Mouse (Mus musculus) heart, embryonic 14.5 days (tissue): Measurements from ENCODE around the gene Sec24b. TPM values are rescaled to one million over a fixed set of nuclear protein-coding genes. Genes with fewer than 3 reads are reported as not detected.

Experiments
- ATAC-seq: fragments of 200-750 bp; cut with Nextera tagmentation; 2 replicates; pipeline ENCODE4 v1.8.0; 2017; ENCODE audit warnings: low read depth, moderate TSS enrichment; ENCODE audit not compliant: insufficient number of reproducible peaks, insufficient read depth, low FRiP score
- H3K27ac ChIP-seq, 2 experiments: fragments of 200-500 bp in 1 of 2; fragments of 300-500 bp in 1 of 2; sonication (generic) in 1 of 2; replicated peaks in 1 of 2; 2 replicates each; pipeline ENCODE4 v1.5.1; 2012 to 2014; ENCODE audit warnings: low read depth in 2 of 2, low read length in 2 of 2, control low read depth in 1 of 2, mild to moderate bottlenecking in 1 of 2, mixed read lengths in 1 of 2; ENCODE audit not compliant: control insufficient read depth in 1 of 2, insufficient read depth in 1 of 2
- H3K27me3 ChIP-seq: fragments of 300-500 bp; sonication (generic); 2 replicates; pipeline ENCODE4 v1.6.1; 2014; ENCODE audit warnings: mild to moderate bottlenecking, low read length, control low read depth; ENCODE audit not compliant: control insufficient read depth, insufficient read depth
- H3K36me3 ChIP-seq: fragments of 300-500 bp; sonication (generic); 2 replicates; pipeline ENCODE4 v1.6.1; 2014; ENCODE audit warnings: mild to moderate bottlenecking, control low read depth, low read length, mixed read lengths; ENCODE audit not compliant: control insufficient read depth, insufficient read depth
- H3K4me1 ChIP-seq, 2 experiments: fragments of 200-500 bp in 1 of 2; fragments of 300-500 bp in 1 of 2; sonication (generic) in 1 of 2; 2 replicates each; pipeline ENCODE4 v1.6.1; 2012 to 2014; ENCODE audit warnings: low read length in 2 of 2, control low read depth in 1 of 2, mixed read lengths in 1 of 2; ENCODE audit not compliant: control insufficient read depth in 2 of 2, insufficient read depth in 2 of 2
- H3K4me2 ChIP-seq: fragments of 300-500 bp; sonication (generic); 2 replicates; pipeline ENCODE4 v1.6.1; 2014; ENCODE audit warnings: mild to moderate bottlenecking, low read length
- H3K4me3 ChIP-seq, 2 experiments: fragments of 200-500 bp in 1 of 2; fragments of 300-500 bp in 1 of 2; sonication (generic) in 1 of 2; 2 replicates each; pipeline ENCODE4 v1.5.1; 2012 to 2014; ENCODE audit warnings: low read length in 2 of 2, mild to moderate bottlenecking in 2 of 2, control low read depth in 1 of 2, low read depth in 1 of 2, moderate library complexity in 1 of 2; ENCODE audit not compliant: control insufficient read depth in 1 of 2, insufficient read depth in 1 of 2
- H3K9ac ChIP-seq: fragments of 300-500 bp; sonication (generic); 2 replicates; pipeline ENCODE4 v1.6.1; 2014; ENCODE audit warnings: mild to moderate bottlenecking, low read length
- H3K9me3 ChIP-seq: fragments of 300-500 bp; sonication (generic); 2 replicates; pipeline ENCODE4 v1.6.1; 2016; ENCODE audit warnings: low read length, control low read depth; ENCODE audit not compliant: control insufficient read depth
- WGBS: fragments of 180-500 bp; shearing (Covaris S2); extraction: QIAGEN DNeasy Blood & Tissue Kit; methylation state at CpG from one replicate; pipeline ENCODE4 v1.1.7; 2014; 5-methylcytosine and 5-hydroxymethylcytosine counted together
- polyA plus RNA-seq: library from polyadenylated mRNA; unstranded; fragments of >200 nt; fragmentation: Nextera tagmentation; extraction: Ambion mirVana; gene quantifications from 2 replicates; pipeline ENCODE4 v1.2.1, GENCODE M21; 2014

The Sec24b gene
- polyA plus RNA-seq, 1 experiment from 2014 or later = 26.5 TPM

GRCm38 (mm10) chr3:130026181-130026580, 35.2 kb downstream of the Sec24b start:
- H3K4me2 ChIP-seq = no peak overlapping the region
- no peaks in the 10 kb centered on the region for H3K9me3 ChIP-seq
- peaks cover 66% of the 10 kb centered on the region for H3K36me3 ChIP-seq
- H3K4me1 ChIP-seq = peaks cover 4 to 9% of the 10 kb centered on the region in 2 experiments; a peak in 3 of 4 replicates
- 89% methylated on average over 10 of the region's 10 CpGs for WGBS
- no peak overlapping the region for H3K9ac ChIP-seq
- no peaks in the 10 kb centered on the region for H3K27me3 ChIP-seq
- no peak overlapping the region for H3K27ac ChIP-seq
- no peak overlapping the region for H3K4me3 ChIP-seq
- ATAC-seq = no peak

GRCm38 (mm10) chr3:130025556-130025955, 35.8 kb downstream of the Sec24b start:
- H3K27ac ChIP-seq = no peak overlapping the region
- no peak overlapping the region for H3K9ac ChIP-seq
- no peak overlapping the region for H3K4me3 ChIP-seq
- peaks cover 68% of the 10 kb centered on the region for H3K36me3 ChIP-seq
- peaks cover 4 to 12% of the 10 kb centered on the region in 2 experiments; a peak in 3 of 4 replicates for H3K4me1 ChIP-seq
- no peak overlapping the region for H3K4me2 ChIP-seq
- WGBS = 93% methylated on average over 8 of the region's 8 CpGs
- no peak for ATAC-seq
- no peaks in the 10 kb centered on the region for H3K27me3 ChIP-seq
- H3K9me3 ChIP-seq = no peaks in the 10 kb centered on the region

GRCm38 (mm10) chr3:130012943-130013342, 48.4 kb downstream of the Sec24b start:
- Histone ChIP-seq H3K4me1 (no peaks in the 10 kb centered on the region), H3K27me3 (no peaks in the 10 kb centered on the region), H3K27ac (no peak overlapping the region), H3K36me3 (peaks cover 54% of the 10 kb centered on the region), H3K4me3 (no peak overlapping the region), H3K4me2 (no peak overlapping the region), H3K9ac (no peak overlapping the region), H3K9me3 (0 out of 2 replicates have a peak, but pooled peaks cover 3% of the 10 kb centered on the region)
- no peak for ATAC-seq
- WGBS = 79% methylated on average over 2 of the region's 2 CpGs

GRCm38 (mm10) chr3:130011236-130011635, 50.1 kb downstream of the Sec24b start:
- no peaks in the 10 kb centered on the region for H3K4me1 ChIP-seq
- WGBS = 75% methylated on average over 1 of the region's 1 CpGs
- H3K9me3 ChIP-seq = 0 out of 2 replicates have a peak, but pooled peaks cover 3% of the 10 kb centered on the region
- ATAC-seq = no peak
- no peaks in the 10 kb centered on the region for H3K27me3 ChIP-seq
- H3K4me3 ChIP-seq = no peak overlapping the region
- H3K9ac ChIP-seq = no peak overlapping the region
- no peak overlapping the region for H3K4me2 ChIP-seq
- peaks cover 60% of the 10 kb centered on the region for H3K36me3 ChIP-seq
- H3K27ac ChIP-seq = no peak overlapping the region

GRCm38 (mm10) chr3:130006141-130006540, 55.2 kb downstream of the Sec24b start:
- Histone ChIP-seq H3K9me3 (no peaks in the 10 kb centered on the region), H3K9ac (no peak overlapping the region), H3K4me1 (no peaks in the 10 kb centered on the region), H3K27me3 (no peaks in the 10 kb centered on the region), H3K36me3 (peaks cover 88% of the 10 kb centered on the region), H3K4me2 (no peak overlapping the region), H3K4me3 (no peak overlapping the region), H3K27ac (no peak overlapping the region)
- ATAC-seq = no peak
- 93% methylated on average over 7 of the region's 7 CpGs for WGBS

GRCm38 (mm10) chr3:130000926-130001325, 60.4 kb downstream of the Sec24b start:
- Histone ChIP-seq H3K9ac (no peak overlapping the region), H3K4me3 (no peak overlapping the region), H3K27ac (no peak overlapping the region), H3K9me3 (no peaks in the 10 kb centered on the region), H3K4me1 (no peaks in the 10 kb centered on the region), H3K4me2 (no peak overlapping the region), H3K27me3 (no peaks in the 10 kb centered on the region), H3K36me3 (peaks cover 97% of the 10 kb centered on the region)
- 92% methylated on average over 11 of the region's 11 CpGs for WGBS
- ATAC-seq = no peak

GRCm38 (mm10) chr3:129998526-129998925, 62.8 kb downstream of the Sec24b start:
- no peak overlapping the region for H3K4me3 ChIP-seq
- no peak overlapping the region for H3K27ac ChIP-seq
- no peaks in the 10 kb centered on the region for H3K27me3 ChIP-seq
- no peak overlapping the region for H3K9ac ChIP-seq
- 64% methylated on average over 6 of the region's 6 CpGs for WGBS
- peaks cover 97% of the 10 kb centered on the region for H3K36me3 ChIP-seq
- H3K9me3 ChIP-seq = no peaks in the 10 kb centered on the region
- no peak overlapping the region for H3K4me2 ChIP-seq
- no peaks in the 10 kb centered on the region for H3K4me1 ChIP-seq
- ATAC-seq = no peak

- 72% methylated on average over 7 of the region's 7 CpGs for WGBS
- no peak for ATAC-seq
- Histone ChIP-seq H3K4me1 (no peaks in the 10 kb centered on the region), H3K27me3 (no peaks in the 10 kb centered on the region), H3K9me3 (no peaks in the 10 kb centered on the region), H3K9ac (no peak overlapping the region), H3K27ac (no peak overlapping the region), H3K36me3 (peaks cover 97% of the 10 kb centered on the region), H3K4me3 (no peak overlapping the region), H3K4me2 (no peak overlapping the region)
These were observed 63.4 kb downstream of the Sec24b start for GRCm38 (mm10) chr3:129998001-129998400.
